Mouse (Mus musculus): ENCODE measurements around the gene Larp7. TPM values are rescaled to one million over a fixed set of nuclear protein-coding genes. Genes with fewer than 3 reads are reported as not detected.

Larp7 gene
- polyA plus RNA-seq, 1 experiment from 2014 or later, result 69.4 TPM

DNA sequence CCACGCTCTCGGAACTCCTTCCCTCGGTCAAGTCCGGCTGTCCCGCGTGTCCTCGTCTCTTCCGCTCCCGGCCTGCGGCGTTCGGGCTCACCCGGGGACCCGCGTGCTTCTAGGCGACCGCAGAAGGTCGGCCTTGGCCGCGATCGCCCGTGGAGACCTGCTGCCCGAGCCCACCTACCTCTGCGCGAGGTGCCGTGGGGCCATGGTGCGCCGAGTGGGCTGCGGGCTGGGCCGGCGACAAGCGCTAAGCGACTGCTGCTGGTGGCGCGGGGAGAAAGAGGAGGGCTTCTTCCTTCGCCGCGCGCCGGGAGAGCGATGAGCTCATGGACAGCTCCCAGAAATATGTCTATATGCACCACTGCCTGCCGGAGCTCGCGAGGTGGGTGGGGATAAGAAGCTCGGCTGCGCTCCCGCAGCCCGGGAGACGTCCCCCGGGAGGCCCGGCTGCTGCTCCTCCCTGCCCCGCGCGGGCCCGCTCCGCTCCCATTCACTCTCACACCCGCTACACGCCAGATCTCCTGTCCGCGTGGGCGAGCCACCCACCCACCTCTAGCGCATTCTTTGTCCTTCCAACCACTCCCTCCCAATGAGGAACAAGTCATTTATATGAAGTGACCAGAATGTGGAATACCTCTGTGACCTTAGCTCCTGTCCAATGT lies 54.3 kb downstream of the Larp7 start, which contains the start of gene Ank2:
Gene Ank2, minus strand, starts transcription at position 609 of the 659 bp plus-strand sequence.
- no peaks in the 10 kb centered on the region for H3K9me3 ChIP-seq (replicated peaks)
- WGBS, result under 1% methylated on average over 58 of the region's 62 CpGs
- H3K27me3 ChIP-seq (ENCODE audit: low read depth, poor library complexity, severe bottlenecking), result peaks cover 43% of the 10 kb centered on the region
- no peaks in the 10 kb centered on the region for H3K36me3 ChIP-seq
- H3K4me3 ChIP-seq, result peak within 1 kb of the TSS; percentile 65
- peak within 1 kb of the TSS; percentile 69 for H3K27ac ChIP-seq
- H3K4me1 ChIP-seq, result peaks cover 14% of the 10 kb centered on the region
- DNase-seq (ENCODE audit: low spot score), result peak; percentile 63

DNA sequence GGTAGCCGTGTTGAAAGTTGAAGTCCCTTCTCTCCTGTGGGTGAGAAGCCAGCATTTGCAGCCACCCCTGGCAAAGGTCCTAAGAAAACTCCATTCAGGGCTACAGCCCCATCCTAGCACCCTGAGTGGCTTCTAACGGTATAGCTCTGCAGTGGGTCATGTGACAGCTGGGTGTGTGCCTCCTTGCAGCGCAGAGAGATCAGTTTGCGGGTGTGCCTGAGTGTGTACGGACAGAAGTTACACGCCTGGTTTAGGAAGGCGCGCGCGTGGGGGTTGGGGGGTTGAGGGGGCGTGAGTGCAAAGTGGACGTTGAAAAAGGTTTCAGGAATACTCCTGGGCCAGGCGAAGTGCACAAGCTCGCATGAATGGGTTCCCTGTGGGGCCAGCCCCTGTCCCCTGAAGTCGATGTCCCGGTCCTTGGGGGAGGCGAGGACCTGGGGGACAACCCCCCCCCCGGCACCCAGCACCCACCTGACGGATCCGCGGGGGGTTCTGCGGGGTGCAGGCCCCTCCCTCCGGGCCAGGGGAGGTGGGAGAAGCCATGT lies 54.9 kb downstream of the Larp7 start:
- peak overlapping the region; percentile 65 for H3K4me3 ChIP-seq
- H3K36me3 ChIP-seq, result no peaks in the 10 kb centered on the region
- peaks cover 14% of the 10 kb centered on the region for H3K4me1 ChIP-seq
- H3K27me3 ChIP-seq (ENCODE audit: low read depth, poor library complexity, severe bottlenecking), result peaks cover 43% of the 10 kb centered on the region
- DNase-seq (ENCODE audit: low spot score), result peak; percentile 51
- H3K27ac ChIP-seq, result peak overlapping the region; percentile 69
- WGBS, result under 1% methylated on average over 23 of the region's 23 CpGs
- H3K9me3 ChIP-seq (replicated peaks), result no peaks in the 10 kb centered on the region

DNA sequence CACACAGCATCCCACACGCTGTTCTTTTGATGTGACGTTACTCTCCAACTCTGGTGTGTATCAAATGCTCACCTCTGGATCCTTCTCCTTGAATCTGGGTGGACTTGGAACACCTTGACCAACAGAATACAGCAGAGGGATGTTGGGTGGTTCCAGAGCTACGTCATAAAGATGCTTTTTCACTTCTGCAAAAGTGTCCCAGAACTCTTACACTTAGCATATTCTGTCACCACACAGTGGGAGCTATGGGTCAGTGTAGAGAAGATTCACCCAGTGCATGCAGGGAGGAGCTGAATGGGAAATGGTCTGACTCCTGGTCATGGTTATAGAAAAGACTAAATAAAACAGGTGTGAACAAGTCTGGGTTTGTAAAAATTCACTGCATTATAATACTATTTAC lies 60.5 kb downstream of the Larp7 start:
- no peak overlapping the region for H3K27ac ChIP-seq
- WGBS, result 84% methylated on average over 3 of the region's 3 CpGs

DNA sequence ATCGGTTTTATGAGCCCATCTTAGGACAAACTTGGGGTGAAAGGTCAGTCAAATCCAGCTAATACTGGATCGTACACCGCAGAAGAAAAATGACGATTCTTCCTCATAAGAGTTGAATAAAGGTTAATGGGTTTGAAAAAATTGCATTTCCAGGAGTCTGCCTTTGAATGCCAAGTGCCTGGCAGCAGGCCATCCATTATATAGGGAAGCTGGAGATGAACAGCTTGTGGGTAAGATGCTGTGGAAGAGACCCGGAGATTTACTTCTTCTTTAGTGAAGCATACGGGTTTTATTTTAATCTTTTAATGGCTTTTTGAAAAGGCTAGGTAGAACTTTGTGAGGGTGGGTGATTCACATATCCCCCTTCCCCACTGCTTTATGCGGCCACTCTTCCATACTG lies 65.8 kb downstream of the Larp7 start:
- Histone ChIP-seq H3K4me1 (no peaks in the 10 kb centered on the region), H3K9me3 (replicated peaks) (no peaks in the 10 kb centered on the region), H3K4me3 (no peak overlapping the region), H3K27me3 (ENCODE audit: low read depth, poor library complexity, severe bottlenecking) (no peaks in the 10 kb centered on the region), H3K36me3 (no peaks in the 10 kb centered on the region), H3K27ac (no peak overlapping the region)
- DNase-seq (ENCODE audit: low spot score), result no peak
- WGBS, result 85% methylated on average over 7 of the region's 7 CpGs

More for the DNA sequence above, 60.5 kb downstream of the Larp7 start:
- H3K4me1 ChIP-seq, result no peaks in the 10 kb centered on the region
- no peaks in the 10 kb centered on the region for H3K9me3 ChIP-seq (replicated peaks)
- no peaks in the 10 kb centered on the region for H3K36me3 ChIP-seq
- H3K27me3 ChIP-seq (ENCODE audit: low read depth, poor library complexity, severe bottlenecking), result peaks cover 5% of the 10 kb centered on the region
- no peak for DNase-seq (ENCODE audit: low spot score)
- H3K4me3 ChIP-seq, result no peak overlapping the region

MicroRNA genes within 50 kb of the gene (microRNA counts, 519-probe panel; counts per million panel counts)
- microRNA mmu-miR-302a (3,314 counts per million, percentile 76 among the panel's probes with 10 or more counts), microRNA mmu-miR-302b (684 counts per million, percentile 72 among the panel's probes with 10 or more counts), microRNA mmu-miR-302c (684 counts per million, percentile 72 among the panel's probes with 10 or more counts), microRNA mmu-miR-302d (5,006 counts per million, percentile 87 among the panel's probes with 10 or more counts), microRNA mmu-miR-367 (3,650 counts per million, percentile 77 among the panel's probes with 10 or more counts)

Small RNAs within 50 kb of the gene (microRNA-seq; reads per million reads assigned to microRNA genes)
- gene Mir302a, result 2,401 reads per million, percentile 85 among the genes with 10 or more reads in this experiment
- 1,734 reads per million, percentile 82 among the genes with 10 or more reads in this experiment for gene Mir302b
- 310 reads per million, percentile 62 among the genes with 10 or more reads in this experiment for gene Mir302c
- gene Mir302d, result 1,751 reads per million, percentile 82 among the genes with 10 or more reads in this experiment
- gene Mir367, result not detected

Other genes starting within 250 kb of the Larp7 start
- gene Ank2, start 54.0 kb downstream of the Larp7 start, polyA plus RNA-seq (2016; fragmentation: Nextera tagmentation; extraction: Ambion mirVana), result 12.1 and 15.3 TPM in 2 replicates
- 18.9 and 21.0 TPM in 2 replicates for gene Zgrf1, start 140 bp upstream of the Larp7 start, polyA plus RNA-seq (2016; fragmentation: Nextera tagmentation; extraction: Ambion mirVana)
- 0.13 TPM in 1 of 2 replicates, not detected in the other for gene Neurog2, start 79.8 kb upstream of the Larp7 start, polyA plus RNA-seq (2016; fragmentation: Nextera tagmentation; extraction: Ambion mirVana)
- gene Alpk1, start 227.2 kb upstream of the Larp7 start, polyA plus RNA-seq (2016; fragmentation: Nextera tagmentation; extraction: Ambion mirVana), result 0.30 TPM in 2 replicates
- gene Tifa, start 236.5 kb upstream of the Larp7 start, polyA plus RNA-seq (2016; fragmentation: Nextera tagmentation; extraction: Ambion mirVana), result 1.2 and 1.7 TPM in 2 replicates

Measured in limb, embryonic 10.5 days (tissue).